Mouse (Mus musculus): ENCODE measurements around the gene Fbxo39.

- TF ChIP-seq CTCF (IDR thresholded peaks at IDR 0.05; ENCODE audit: low read depth): no peak
- TF ChIP-seq EP300 (IDR thresholded peaks at IDR 0.05; ENCODE audit: low read depth): no peak
Observed at GRCm38 (mm10) chr11:72265483-72265882, 48.8 kb upstream of the Fbxo39 start.
